Mouse (Mus musculus) brain, embryonic 14.5 days (tissue): ENCODE results near the gene Lmo4.

Experiments
- CTCF ChIP-seq: fragments of 200-500 bp; IDR thresholded peaks from 2 replicates; pipeline ENCODE4 v1.5.1; 2012; ENCODE audit warnings: inconsistent platforms, mild to moderate bottlenecking, moderate library complexity, borderline replicate concordance; ENCODE audit not compliant: insufficient read depth, insufficient read length; ENCODE audit errors: extremely low read depth
- POLR2A ChIP-seq: fragments of 200-500 bp; IDR thresholded peaks from 2 replicates; pipeline ENCODE4 v1.6.1; 2012; ENCODE audit warnings: mild to moderate bottlenecking, inconsistent platforms, borderline replicate concordance; ENCODE audit not compliant: poor library complexity, insufficient read depth, insufficient read length, severe bottlenecking; ENCODE audit errors: extremely low read depth

GRCm38 (mm10) chr3:144148234-144148633 is 56.8 kb downstream of the Lmo4 start:
- TF ChIP-seq CTCF = no peak
- no peak for TF ChIP-seq POLR2A
